ENCODE assay signal across 17 mouse cellular contexts in the genomic region with DNA sequence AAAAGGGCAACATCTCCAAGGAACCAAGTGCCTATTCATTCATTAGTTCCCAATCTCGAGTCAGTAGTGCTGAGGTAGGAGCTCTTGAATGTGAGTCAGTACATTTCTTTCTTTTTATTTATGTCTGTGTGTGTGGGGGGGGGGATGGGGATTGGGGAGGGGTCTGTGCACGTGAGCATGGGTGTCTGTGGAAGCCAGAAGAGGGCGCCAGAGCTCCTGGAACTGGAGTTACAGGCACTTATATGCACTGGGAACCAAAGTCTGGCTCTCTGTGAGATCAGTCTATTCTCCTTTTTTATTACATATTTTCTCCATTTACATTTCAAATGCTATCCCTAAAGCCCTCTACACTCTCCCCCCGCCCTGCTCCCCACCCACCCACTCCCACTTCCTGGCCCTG.
DNase-seq lines count a peak whose midpoint lies in the region.
"Had no signal": no experiment of that assay in that cellular context is flagged by ENCODE, and none has a peak within 500 bp of the region (broad histone marks: within the 10 kb centered on the region; RNA-seq: fewer than 3 reads in every experiment).

No protein-coding gene starts in this region.

- peak; percentile 30 for DNase-seq in thymus, postnatal 4 days
- no peak for DNase-seq in thymus, postnatal 36 days
- peak; percentile 34 for DNase-seq in ES-CJ7 (ENCODE audit: low read depth, low spot score)
- peak; percentile 41 for DNase-seq in ZHBTc4 (ENCODE audit: low read depth, low spot score)
- no peak for DNase-seq in c-Kit-positive CD71-positive TER-119-positive erythroid progenitor cells, embryonic 14.5 days (ENCODE audit: low spot score)
- no peak for DNase-seq in left cerebral cortex, adult 9 months (ENCODE audit: low spot score in 2 of 2)
- DNase-seq: adrenal gland, adult 2 months; adrenal gland, postnatal 14 days; cerebellum, adult 11-12 months; cerebellum, adult 9-10 months; cerebellum, postnatal 14 days; forebrain, postnatal 0 days; gastrocnemius, adult 2 months; gastrocnemius, postnatal 25 days; heart, adult 18-20 months; heart, postnatal 10 days; heart, postnatal 36 days had no signal

Comparison
In these comparisons a context has a peak if more than half of its experiments do, and no peak if none do; other contexts are left out.
1. DNase-seq: peak in thymus, postnatal 4 days (single experiment), ES-CJ7 (single experiment) and ZHBTc4 (single experiment); none in thymus, postnatal 36 days (0 of 2), c-Kit-positive CD71-positive TER-119-positive erythroid progenitor cells, embryonic 14.5 days (single experiment) and left cerebral cortex, adult 9 months (0 of 2).